Mouse (Mus musculus) liver, embryonic 11.5 days (tissue): ENCODE data around the gene Sclt1. TPM values are rescaled to one million over a fixed set of nuclear protein-coding genes. Genes with fewer than 3 reads are reported as not detected.

Source experiments
- ATAC-seq: fragments of 200-750 bp; cut with Nextera tagmentation; replicated peaks from 2 replicates; pipeline ENCODE4 v1.8.0; 2017; ENCODE audit warnings: moderate number of reproducible peaks, mild to moderate bottlenecking, moderate TSS enrichment, moderate library complexity; ENCODE audit not compliant: low FRiP score
- DNase-seq: peaks from one replicate; pipeline ENCODE4 v3.0.0-alpha.2; 2017; ENCODE audit warnings: low spot score
- H3K27ac ChIP-seq: fragments of 300-500 bp; sonication (generic); 2 replicates; pipeline ENCODE4 v1.5.1; 2014; ENCODE audit warnings: mild to moderate bottlenecking, low read depth, low read length, control low read depth
- H3K27me3 ChIP-seq: fragments of 300-500 bp; sonication (generic); replicated peaks from 2 replicates; pipeline ENCODE4 v1.6.1; 2014; ENCODE audit warnings: low read length, mixed read lengths; ENCODE audit not compliant: control insufficient read depth, insufficient read depth
- H3K36me3 ChIP-seq: fragments of 300-500 bp; sonication (generic); 2 replicates; pipeline ENCODE4 v1.6.1; 2014; ENCODE audit warnings: mild to moderate bottlenecking, low read length, moderate library complexity, mixed read lengths; ENCODE audit not compliant: control insufficient read depth, insufficient read depth
- H3K4me1 ChIP-seq: fragments of 300-500 bp; sonication (generic); replicated peaks from 2 replicates; pipeline ENCODE4 v1.6.1; 2014; ENCODE audit warnings: low read length, mixed read lengths; ENCODE audit not compliant: control insufficient read depth, insufficient read depth
- H3K4me2 ChIP-seq: fragments of 300-500 bp; sonication (generic); 2 replicates; pipeline ENCODE4 v1.6.1; 2014; ENCODE audit warnings: mild to moderate bottlenecking, control low read depth, moderate library complexity
- H3K4me3 ChIP-seq: fragments of 300-500 bp; sonication (generic); 2 replicates; pipeline ENCODE4 v1.5.1; 2014; ENCODE audit warnings: low read depth, low read length, control low read depth
- H3K9ac ChIP-seq: fragments of 300-500 bp; sonication (generic); 2 replicates; pipeline ENCODE4 v1.6.1; 2014; ENCODE audit warnings: low read depth, low read length, control low read depth
- H3K9me3 ChIP-seq: fragments of 300-500 bp; sonication (generic); 2 replicates; pipeline ENCODE4 v1.6.1; 2016; ENCODE audit warnings: low read length, inconsistent platforms, mixed read lengths; ENCODE audit not compliant: control insufficient read depth
- WGBS: fragments of 180-500 bp; shearing (Covaris S2); extraction: QIAGEN DNeasy Blood & Tissue Kit; methylation state at CpG from one replicate; pipeline ENCODE4 v1.1.7; 2014; 5-methylcytosine and 5-hydroxymethylcytosine counted together
- polyA plus RNA-seq: library from polyadenylated mRNA; unstranded; fragments of >200 nt; fragmentation: Nextera tagmentation; extraction: Ambion mirVana; gene quantifications from 2 replicates; pipeline ENCODE4 v1.2.1, GENCODE M21; 2014

Gene Sclt1
- polyA plus RNA-seq, 1 experiment from 2014 or later: 13.2 TPM

GRCm38 (mm10) chr3:41586917-41587316 lies 155.4 kb downstream of the Sclt1 start:
- 67% methylated on average over 7 of the region's 7 CpGs for WGBS
- Histone ChIP-seq H3K4me1 (peaks cover 10% of the 10 kb centered on the region), H3K27ac (no peak overlapping the region), H3K9me3 (no peaks in the 10 kb centered on the region), H3K4me3 (no peak overlapping the region), H3K4me2 (no peak overlapping the region), H3K9ac (no peak overlapping the region), H3K36me3 (peaks cover 10% of the 10 kb centered on the region; the same call in 1 of the 2 replicates), H3K27me3 (no peaks in the 10 kb centered on the region)
- DNase-seq (no peak), ATAC-seq (no peak)

GRCm38 (mm10) chr3:41586330-41586729 lies 156.0 kb downstream of the Sclt1 start:
- no peak overlapping the region for H3K27ac ChIP-seq
- ATAC-seq: no peak
- no peaks in the 10 kb centered on the region for H3K9me3 ChIP-seq
- H3K4me2 ChIP-seq: no peak overlapping the region
- H3K27me3 ChIP-seq: no peaks in the 10 kb centered on the region
- no peak for DNase-seq
- H3K9ac ChIP-seq: no peak overlapping the region
- peaks cover 6% of the 10 kb centered on the region; the same call in 1 of the 2 replicates for H3K36me3 ChIP-seq
- H3K4me3 ChIP-seq: no peak overlapping the region
- 90% methylated on average over 6 of the region's 6 CpGs for WGBS
- H3K4me1 ChIP-seq: peaks cover 10% of the 10 kb centered on the region

DNA sequence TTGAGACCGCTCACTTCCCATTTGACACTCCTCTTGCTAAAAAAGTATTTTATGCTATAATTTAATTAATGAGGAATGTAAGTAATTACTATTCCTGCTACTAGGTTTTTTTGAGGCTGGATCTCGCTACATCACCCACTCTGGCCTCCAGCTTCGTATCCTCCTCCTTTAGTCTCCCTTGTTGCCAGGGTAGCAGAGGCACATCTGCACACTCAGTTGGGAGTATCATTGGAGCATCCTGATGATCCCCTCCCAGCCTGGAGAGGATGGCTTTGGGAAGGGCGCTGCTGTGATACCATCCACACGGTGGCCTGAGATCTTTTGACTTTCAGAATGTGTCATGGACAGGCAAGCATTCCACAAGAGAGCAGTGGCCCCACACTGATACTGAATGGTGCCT lies 156.8 kb downstream of the Sclt1 start:
- DNase-seq (no peak), ATAC-seq (no peak)
- H3K9me3 ChIP-seq: no peaks in the 10 kb centered on the region
- peaks cover 6% of the 10 kb centered on the region; the same call in 1 of the 2 replicates for H3K36me3 ChIP-seq
- H3K27me3 ChIP-seq: no peaks in the 10 kb centered on the region
- no peak overlapping the region for H3K27ac ChIP-seq
- H3K4me2 ChIP-seq: no peak overlapping the region
- H3K4me3 ChIP-seq: no peak overlapping the region
- no peak overlapping the region for H3K9ac ChIP-seq
- H3K4me1 ChIP-seq: peaks cover 12% of the 10 kb centered on the region
- 87% methylated on average over 5 of the region's 5 CpGs for WGBS

GRCm38 (mm10) chr3:41583621-41584020 lies 158.7 kb downstream of the Sclt1 start:
- ATAC-seq (no peak), DNase-seq (no peak)
- peaks cover 20% of the 10 kb centered on the region for H3K4me1 ChIP-seq
- WGBS: 85% methylated on average over 4 of the region's 4 CpGs
- H3K9ac ChIP-seq: no peak overlapping the region
- no peak overlapping the region for H3K27ac ChIP-seq
- H3K36me3 ChIP-seq: no peaks in the 10 kb centered on the region
- no peaks in the 10 kb centered on the region for H3K27me3 ChIP-seq
- H3K9me3 ChIP-seq: no peaks in the 10 kb centered on the region
- no peak overlapping the region for H3K4me2 ChIP-seq
- no peak overlapping the region for H3K4me3 ChIP-seq

- DNase-seq: no peak
- H3K9me3 ChIP-seq: no peaks in the 10 kb centered on the region
- H3K27me3 ChIP-seq: no peaks in the 10 kb centered on the region
- no peak for ATAC-seq
- no peaks in the 10 kb centered on the region for H3K36me3 ChIP-seq
- no peak overlapping the region for H3K9ac ChIP-seq
- no peak overlapping the region for H3K27ac ChIP-seq
- peaks cover 21% of the 10 kb centered on the region for H3K4me1 ChIP-seq
- 92% methylated on average over 14 of the region's 14 CpGs for WGBS
- H3K4me3 ChIP-seq: no peak overlapping the region
- H3K4me2 ChIP-seq: no peak overlapping the region
Measured at GRCm38 (mm10) chr3:41583092-41583491, 159.2 kb downstream of the Sclt1 start.

- Histone ChIP-seq H3K4me1 (peaks cover 17% of the 10 kb centered on the region; the same call in 1 of the 2 replicates), H3K27me3 (no peaks in the 10 kb centered on the region), H3K36me3 (no peaks in the 10 kb centered on the region), H3K9ac (no peak overlapping the region), H3K4me2 (peak overlapping the region; percentile 19; the same call in 1 of the 2 replicates), H3K9me3 (no peaks in the 10 kb centered on the region), H3K27ac (peak overlapping the region; percentile 74), H3K4me3 (no peak overlapping the region)
- ATAC-seq: no peak
- WGBS: 73% methylated on average over 7 of the region's 7 CpGs
- DNase-seq: no peak
Measured at GRCm38 (mm10) chr3:41582256-41582655, 160.1 kb downstream of the Sclt1 start.

- peak overlapping the region; percentile 19 for H3K4me2 ChIP-seq
- no peaks in the 10 kb centered on the region for H3K36me3 ChIP-seq
- DNase-seq (no peak), ATAC-seq (peak; percentile 69)
- 74% methylated on average over 8 of the region's 8 CpGs for WGBS
- H3K4me1 ChIP-seq: peaks cover 17% of the 10 kb centered on the region; the same call in 1 of the 2 replicates
- H3K4me3 ChIP-seq: no peak overlapping the region
- peak overlapping the region; percentile 74; the same call in 1 of the 2 replicates for H3K27ac ChIP-seq
- H3K9ac ChIP-seq: no peak overlapping the region
- H3K27me3 ChIP-seq: no peaks in the 10 kb centered on the region
- no peaks in the 10 kb centered on the region for H3K9me3 ChIP-seq
Measured at GRCm38 (mm10) chr3:41581436-41581835, 160.9 kb downstream of the Sclt1 start.

GRCm38 (mm10) chr3:41580401-41581323 lies 161.7 kb downstream of the Sclt1 start:
- no peak overlapping the region for H3K4me3 ChIP-seq
- H3K27ac ChIP-seq: peak overlapping the region; percentile 59; the same call in 1 of the 2 replicates
- H3K4me2 ChIP-seq: peak overlapping the region; percentile 18
- DNase-seq: no peak
- 75% methylated on average over 14 of the region's 14 CpGs for WGBS
- H3K36me3 ChIP-seq: no peaks in the 10 kb centered on the region
- H3K9ac ChIP-seq: no peak overlapping the region
- ATAC-seq: no peak
- H3K27me3 ChIP-seq: no peaks in the 10 kb centered on the region
- peaks cover 20% of the 10 kb centered on the region; the same call in 1 of the 2 replicates for H3K4me1 ChIP-seq
- no peaks in the 10 kb centered on the region for H3K9me3 ChIP-seq
